Mouse (Mus musculus) gastrocnemius, postnatal 10 days (tissue): Measurements from ENCODE around the gene Tsc22d3. TPM values are rescaled to one million over a fixed set of nuclear protein-coding genes. Genes with fewer than 3 reads are reported as not detected.

Experiments used
- DNase-seq: peaks from one replicate; pipeline ENCODE4 v3.0.0; 2021; ENCODE audit warnings: mixed read lengths
- long read RNA-seq, 2 experiments: library from polyadenylated mRNA; stranded (forward); transcript quantifications; one replicate each; pipeline ENCODE4 v2.0.0; 2021
- total RNA-seq, 2 experiments: library from RNA; stranded (reverse); gene quantifications; 2 replicates each; pipeline ENCODE4 v1.2.3; 2021

Tsc22d3 gene
- total RNA-seq = 100 to 1,000 TPM; 105 to 153 TPM
- long read RNA-seq, experiment 1, transcript Tsc22d3-203 (4 exons, 1,552 nt) = minor isoform, 12 of 227 reads
- long read RNA-seq, experiment 1, transcript Tsc22d3-201 (3 exons, 1,974 nt) = major isoform, 42 of 227 reads
- long read RNA-seq, experiment 1, transcript Tsc22d3-202 (3 exons, 1,790 nt) = minor isoform, 38 of 227 reads
- long read RNA-seq, experiment 1, partial matches to known transcripts = 6 of 227 reads
- long read RNA-seq, experiment 1, other reads (novel, unspliced or antisense) = 129 of 227 reads
- long read RNA-seq, experiment 2, transcript Tsc22d3-201 (3 exons, 1,974 nt) = major isoform, 84 of 257 reads
- long read RNA-seq, experiment 2, transcript Tsc22d3-202 (3 exons, 1,790 nt) = minor isoform, 49 of 257 reads
- long read RNA-seq, experiment 2, partial matches to known transcripts = 6 of 257 reads
- long read RNA-seq, experiment 2, other reads (novel, unspliced or antisense) = 116 of 257 reads

GRCm38 (mm10) chrX:140600410-140601109, at the start of gene Tsc22d3:
TSS of gene Tsc22d3 (minus strand) at chrX:140600659.
- DNase-seq = peak; percentile 29

DNA sequence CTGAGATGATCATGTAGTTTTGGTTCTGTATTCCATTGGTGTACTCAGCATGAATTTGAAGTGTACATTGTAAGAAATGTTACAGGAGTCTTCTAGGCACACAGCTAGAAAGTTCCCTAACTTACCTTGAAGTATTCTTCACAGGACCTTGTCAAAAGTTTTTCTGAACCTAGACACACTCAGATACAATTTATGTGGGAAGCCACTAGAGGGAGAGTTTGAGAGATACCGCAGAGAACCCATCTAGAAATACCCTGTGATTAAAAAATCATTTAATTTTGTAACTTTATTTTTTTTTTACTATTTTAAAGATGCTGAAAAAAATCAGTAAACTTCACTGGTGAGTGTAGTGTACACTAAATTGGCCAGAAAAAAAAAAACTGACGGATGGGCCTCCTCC, 39.1 kb upstream of the Tsc22d3 start:
- no peak for DNase-seq

DNA sequence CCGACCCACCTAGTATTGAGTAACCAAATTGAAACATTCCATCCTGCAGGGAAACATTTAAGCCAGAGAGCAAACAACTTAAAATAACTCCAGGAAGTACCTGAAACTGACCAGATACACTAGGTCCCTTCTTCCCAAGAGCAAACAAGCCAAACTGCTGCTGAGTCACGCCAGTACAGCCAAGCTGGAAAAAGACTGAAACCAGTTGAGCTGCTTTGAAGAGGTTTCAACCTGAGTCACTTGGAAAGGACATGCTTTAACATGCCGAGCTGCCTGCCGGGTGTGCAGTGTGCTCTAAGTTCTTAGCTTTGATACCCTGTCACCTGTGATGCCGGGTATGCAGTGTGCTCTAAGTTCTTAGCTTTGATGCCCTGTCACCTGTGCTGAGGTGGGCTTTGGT, 37.6 kb upstream of the Tsc22d3 start:
- DNase-seq = no peak

DNA sequence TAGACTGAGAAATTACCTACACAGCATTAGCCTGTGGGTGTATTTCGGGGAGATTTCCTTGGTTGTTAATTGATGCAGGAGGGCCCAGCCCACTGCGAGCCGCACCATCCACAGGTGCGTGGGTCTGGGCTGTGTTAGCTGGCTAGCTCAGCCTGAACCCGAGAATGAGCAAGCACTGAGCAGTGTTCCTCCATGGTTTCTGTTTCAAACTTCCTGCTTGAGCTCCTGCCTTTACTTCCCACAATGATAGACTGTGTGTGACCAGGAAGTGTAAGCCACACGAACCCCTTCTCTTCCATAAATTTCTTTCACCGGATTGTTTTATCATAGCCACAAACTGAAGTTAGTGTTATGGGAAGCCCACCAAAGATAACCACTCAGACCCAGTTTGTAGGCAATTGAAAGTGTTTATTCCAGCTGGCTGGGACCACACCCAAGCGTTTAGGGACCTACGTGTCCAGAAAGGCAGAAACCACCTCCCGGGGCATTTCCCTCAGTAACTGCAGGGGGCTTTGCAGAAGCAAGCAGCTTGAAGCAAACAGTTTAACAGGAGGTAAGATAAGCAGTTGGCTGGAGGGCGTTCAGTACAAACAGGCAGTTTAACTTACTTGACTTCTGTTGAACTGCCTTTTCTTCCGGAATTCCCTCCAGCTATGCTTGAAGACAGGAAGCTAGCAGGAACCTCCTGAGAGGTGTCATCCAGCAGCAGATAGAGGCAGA, 24.6 kb upstream of the Tsc22d3 start:
- DNase-seq = no peak

DNA sequence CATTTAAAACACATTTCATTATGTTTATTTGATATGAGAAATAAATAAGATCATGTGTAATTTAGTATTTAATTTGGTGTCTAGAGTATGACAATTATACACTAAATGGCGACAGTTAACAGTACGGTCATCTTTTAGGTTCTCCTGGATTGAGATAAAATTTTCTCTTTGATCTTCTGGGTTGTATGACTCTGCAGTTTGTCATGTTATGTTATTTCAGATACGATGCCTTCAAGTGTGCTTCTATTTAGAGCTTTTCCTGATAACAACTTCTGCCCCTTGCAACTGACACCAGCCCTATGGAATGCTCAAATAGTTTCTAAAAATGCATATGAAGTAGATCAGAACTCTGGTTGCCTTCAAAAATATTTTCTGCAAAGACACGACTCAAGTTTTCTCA, 9.5 kb upstream of the Tsc22d3 start:
- DNase-seq = no peak

DNA sequence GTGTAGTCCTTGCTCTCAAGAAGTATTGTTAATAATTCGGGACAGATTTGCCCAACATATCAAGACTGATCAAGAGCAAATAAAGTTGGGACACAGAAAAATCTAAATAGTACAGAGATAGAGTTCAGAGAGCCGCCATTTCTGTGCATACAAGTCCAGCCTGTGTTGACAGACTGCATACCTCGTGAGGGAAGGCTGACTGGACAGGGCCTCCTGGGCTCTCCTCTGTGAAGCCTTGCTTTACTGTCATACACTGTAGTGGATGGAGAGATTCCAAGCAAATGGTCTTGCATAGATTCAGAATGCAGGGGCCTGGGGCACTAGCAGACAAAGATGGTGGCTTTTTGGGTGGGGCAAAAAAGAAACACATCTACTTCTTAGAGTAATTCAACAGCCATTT, 1.4 kb upstream of the Tsc22d3 start:
- DNase-seq = no peak

DNA sequence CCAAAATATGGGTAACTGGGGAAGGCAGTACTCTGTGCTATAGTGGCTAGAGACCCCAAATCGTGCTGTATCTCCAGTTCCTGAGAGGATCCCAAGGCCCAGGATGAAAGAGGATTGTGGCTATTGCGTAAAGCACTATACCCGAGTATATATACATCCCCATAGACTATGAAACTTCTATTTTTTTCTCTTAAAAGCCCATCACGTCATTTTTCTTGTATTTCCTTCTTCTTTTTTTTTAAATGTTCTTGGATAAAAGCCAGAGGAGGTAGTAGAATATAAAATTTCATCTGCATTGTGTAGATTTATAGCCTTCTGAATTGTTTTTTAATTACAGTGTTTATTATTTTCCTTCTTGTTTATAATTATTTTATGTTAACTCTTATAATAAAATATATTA, 852 bp upstream of the Tsc22d3 start:
- DNase-seq = no peak

DNA sequence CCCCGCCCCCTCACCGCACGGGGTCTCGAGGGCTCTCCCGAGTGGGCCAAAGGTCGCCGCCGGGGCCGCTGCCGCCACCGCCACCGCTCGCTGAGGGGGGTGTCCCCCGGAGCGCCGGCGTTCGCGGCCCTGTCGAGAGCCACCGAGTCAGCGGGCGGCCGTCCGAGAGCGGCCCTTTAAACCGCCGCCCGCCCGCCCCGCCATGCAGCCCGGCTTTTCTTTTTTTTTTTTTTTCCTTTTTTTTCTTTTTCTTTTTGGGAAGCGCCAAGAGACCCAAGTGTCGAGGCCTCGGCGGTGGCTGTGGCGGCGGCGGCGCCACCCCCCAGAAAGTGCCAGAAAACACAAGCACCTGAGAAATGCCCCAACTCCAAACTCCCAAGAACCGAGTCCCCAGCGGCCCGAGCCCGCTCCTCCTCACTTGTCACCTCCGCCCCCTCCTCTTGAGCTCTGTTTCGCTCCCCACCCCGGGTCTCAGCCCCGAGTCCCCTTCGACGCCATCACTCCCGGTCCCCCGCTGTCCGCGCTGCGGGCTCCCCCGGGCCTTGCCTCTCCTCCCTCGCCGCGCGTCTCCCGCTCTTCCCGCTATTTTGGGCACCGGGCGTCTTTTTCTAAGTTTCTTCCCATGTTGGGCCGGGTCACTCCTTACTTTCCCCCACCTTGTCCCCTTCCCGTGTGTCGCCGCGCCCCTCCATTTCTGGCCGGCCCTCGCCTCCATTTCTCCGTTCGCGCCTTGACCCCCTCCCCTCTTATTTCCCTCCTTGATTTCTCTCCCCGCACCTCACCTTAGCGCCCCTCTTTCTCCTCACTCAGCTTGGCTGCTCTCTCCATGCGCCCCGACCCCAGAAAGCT, 674 bp downstream of the Tsc22d3 start:
- peak; percentile 11 for DNase-seq

DNA sequence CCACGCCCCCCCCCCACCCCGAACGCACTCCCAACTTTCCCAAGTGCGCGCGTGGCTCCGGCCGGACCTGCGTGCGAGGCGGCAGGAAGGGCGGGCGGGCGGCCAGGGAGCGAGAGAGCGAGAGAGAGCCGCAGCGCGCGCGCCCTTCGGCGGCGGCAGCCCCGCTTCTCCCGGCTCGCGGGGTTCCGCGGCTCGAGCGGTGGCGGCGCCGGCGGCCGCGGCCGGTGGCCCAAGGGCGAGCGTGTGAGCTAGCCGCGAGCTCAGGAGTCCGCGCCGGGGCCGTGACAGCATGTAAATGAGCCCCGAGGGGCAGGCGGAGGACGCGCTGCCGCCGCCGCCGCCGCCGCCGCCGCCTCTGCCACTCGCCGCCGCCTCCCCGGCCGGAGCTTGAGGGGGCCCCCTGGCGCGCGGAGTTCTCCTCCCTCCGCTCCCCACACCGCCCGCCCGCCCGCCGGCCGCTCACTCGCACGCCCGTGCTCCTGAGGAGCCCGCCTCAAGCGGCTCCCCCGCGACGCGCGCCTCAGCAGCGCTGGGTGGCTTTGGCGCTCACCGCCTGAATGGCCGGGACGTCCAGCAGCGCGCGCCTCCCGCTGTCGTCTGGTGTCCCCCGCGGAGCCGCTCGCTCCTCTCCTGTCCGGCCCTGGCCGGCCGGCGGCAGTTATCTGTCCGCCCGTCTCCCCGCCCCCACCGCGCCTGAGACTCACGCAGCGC, 1.5 kb downstream of the Tsc22d3 start:
- DNase-seq = peak; percentile 68

GRCm38 (mm10) chrX:140598194-140598849, 2.1 kb downstream of the Tsc22d3 start:
- DNase-seq = peak; percentile 6

- DNase-seq = no peak
Observed at GRCm38 (mm10) chrX:140591176-140591575, 9.3 kb downstream of the Tsc22d3 start.

GRCm38 (mm10) chrX:140590142-140590541, 10.3 kb downstream of the Tsc22d3 start:
- DNase-seq = no peak

- DNase-seq = no peak
Observed at GRCm38 (mm10) chrX:140589194-140589751, 11.2 kb downstream of the Tsc22d3 start.

GRCm38 (mm10) chrX:140588534-140588933, 11.9 kb downstream of the Tsc22d3 start:
- DNase-seq = no peak

DNA sequence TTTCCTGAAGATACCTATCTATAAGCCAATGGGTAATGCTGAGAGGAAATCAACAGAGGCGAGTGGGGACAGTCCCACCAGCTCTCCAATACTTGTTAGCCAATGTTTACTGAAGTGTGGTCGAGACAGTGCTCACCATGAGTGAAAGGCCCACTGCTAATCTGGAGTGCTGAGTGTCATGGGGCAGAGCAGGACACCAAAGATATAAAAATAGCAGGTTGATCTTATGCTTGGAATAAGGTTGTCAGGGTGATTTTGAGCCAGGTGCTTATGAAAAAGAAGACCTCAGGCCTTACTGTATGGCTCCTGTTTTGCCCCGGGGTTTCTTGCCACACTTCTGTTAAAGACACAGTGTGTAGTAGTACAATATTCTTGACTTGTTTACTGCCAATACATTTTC, 20.0 kb downstream of the Tsc22d3 start:
- DNase-seq = no peak

- no peak for DNase-seq
Observed at GRCm38 (mm10) chrX:140575636-140576035, 24.8 kb downstream of the Tsc22d3 start.

- DNase-seq = no peak
Observed at GRCm38 (mm10) chrX:140575200-140575599, 25.3 kb downstream of the Tsc22d3 start.

DNA sequence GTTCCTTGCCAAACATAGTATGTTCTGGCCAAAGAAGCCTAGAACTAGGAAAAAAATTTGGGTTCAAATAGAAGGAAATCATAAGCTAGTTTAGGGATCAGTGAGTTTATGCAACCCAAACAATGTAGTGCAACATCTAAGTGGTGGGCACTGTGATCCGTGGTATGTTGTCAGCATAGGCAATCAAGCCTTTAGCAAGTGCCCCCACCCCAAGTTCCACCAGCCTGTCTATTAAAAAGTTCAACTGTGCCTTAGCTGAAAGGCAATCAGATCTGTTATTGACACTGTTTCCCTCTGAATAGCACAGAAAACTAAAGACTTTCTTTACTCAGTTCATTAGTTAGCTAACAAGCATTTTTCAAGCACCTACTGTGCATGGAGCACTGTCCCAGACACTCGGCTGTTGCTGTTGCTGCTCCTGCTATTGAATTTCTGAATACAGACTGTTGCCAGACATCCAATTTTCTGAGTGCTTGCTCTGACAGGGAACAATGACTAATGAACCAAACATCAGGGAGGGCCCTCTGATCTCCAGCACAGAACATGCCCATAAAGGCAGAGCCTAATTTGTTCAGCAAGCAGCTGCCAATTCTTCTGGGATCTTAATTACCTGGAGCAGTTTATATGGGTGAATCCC, 27.6 kb downstream of the Tsc22d3 start:
- DNase-seq = no peak

DNA sequence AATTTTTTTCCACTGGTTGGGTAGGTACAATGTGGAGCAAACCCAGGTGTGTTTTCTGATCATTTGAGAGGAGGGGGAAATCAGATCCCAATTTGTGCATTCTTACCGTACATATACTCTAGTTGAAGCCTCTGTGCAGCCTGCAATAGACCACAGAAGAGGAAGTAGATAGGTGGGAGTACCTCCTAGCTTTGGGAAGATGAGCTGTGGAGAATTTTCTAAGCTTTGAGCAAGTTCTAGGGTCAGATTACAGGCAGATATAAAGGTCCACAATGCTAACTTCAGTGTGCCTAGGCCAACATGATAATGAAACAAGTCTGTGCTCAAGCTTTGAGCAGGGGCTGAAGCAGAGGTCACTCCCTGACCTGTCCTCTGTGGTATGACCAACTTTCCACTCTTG, 30.9 kb downstream of the Tsc22d3 start:
- no peak for DNase-seq
